Mouse (Mus musculus) stomach, embryonic 15.5 days (tissue): Measurements from ENCODE around the gene Noto. TPM values are rescaled to one million over a fixed set of nuclear protein-coding genes. Genes with fewer than 3 reads are reported as not detected.
A peak's percentile ranks its signal among the peaks of the same experiment; 100 is the strongest.

Experiments
- ATAC-seq: fragments of 200-750 bp; cut with Nextera tagmentation; 2 replicates; pipeline ENCODE4 v1.8.0; 2017; ENCODE audit warnings: low read depth, moderate number of reproducible peaks, moderate TSS enrichment; ENCODE audit not compliant: insufficient read depth, low FRiP score
- H3K27ac ChIP-seq: fragments of 300-500 bp; sonication (generic); 2 replicates; pipeline ENCODE4 v1.5.1; 2015; ENCODE audit warnings: mild to moderate bottlenecking, inconsistent platforms
- H3K27me3 ChIP-seq: fragments of 300-500 bp; sonication (generic); replicated peaks from 2 replicates; pipeline ENCODE4 v1.6.1; 2015; ENCODE audit warnings: inconsistent platforms
- H3K36me3 ChIP-seq: fragments of 300-500 bp; sonication (generic); 2 replicates; pipeline ENCODE4 v1.6.1; 2015; ENCODE audit warnings: inconsistent platforms
- H3K4me1 ChIP-seq: fragments of 300-500 bp; sonication (generic); 2 replicates; pipeline ENCODE4 v1.6.1; 2015; ENCODE audit warnings: inconsistent platforms
- H3K4me2 ChIP-seq: fragments of 300-500 bp; sonication (generic); 2 replicates; pipeline ENCODE4 v1.6.1; 2015; ENCODE audit warnings: mild to moderate bottlenecking, inconsistent platforms
- H3K4me3 ChIP-seq: fragments of 300-500 bp; sonication (generic); replicated peaks from 2 replicates; pipeline ENCODE4 v1.5.1; 2015; ENCODE audit warnings: inconsistent platforms
- H3K9ac ChIP-seq: fragments of 300-500 bp; sonication (generic); 2 replicates; pipeline ENCODE4 v1.6.1; 2015; ENCODE audit warnings: inconsistent platforms
- H3K9me3 ChIP-seq: fragments of 300-500 bp; sonication (generic); 2 replicates; pipeline ENCODE4 v1.6.1; 2016; ENCODE audit warnings: inconsistent platforms
- WGBS: fragments of 180-500 bp; shearing (Covaris S2); methylation state at CpG from one replicate; pipeline ENCODE4 v1.1.7; 2015; 5-methylcytosine and 5-hydroxymethylcytosine counted together
- polyA plus RNA-seq: library from polyadenylated mRNA; unstranded; fragments of >200 nt; fragmentation: Nextera tagmentation; extraction: Ambion mirVana; gene quantifications from 2 replicates; pipeline ENCODE4 v1.2.1, GENCODE M21; 2015

The Noto gene
- not detected in 2 replicates for polyA plus RNA-seq

GRCm38 (mm10) chr6:85423836-85424379 is at the start of gene Noto:
TSS of gene Noto (plus strand) at chr6:85423886.
- no peak for ATAC-seq
- no peak within 1 kb of the TSS for H3K4me3 ChIP-seq
- H3K36me3 ChIP-seq: no peaks in the 10 kb centered on the region
- no peak within 1 kb of the TSS; the same call in 1 of the 2 replicates for H3K4me2 ChIP-seq
- H3K9ac ChIP-seq: no peak within 1 kb of the TSS
- WGBS: 19% methylated on average over 28 of the region's 28 CpGs
- H3K27me3 ChIP-seq: peaks cover 15% of the 10 kb centered on the region
- 0 out of 2 replicates have a peak, but pooled peaks cover 5% of the 10 kb centered on the region for H3K4me1 ChIP-seq
- H3K9me3 ChIP-seq: no peaks in the 10 kb centered on the region
- H3K27ac ChIP-seq: no peak within 1 kb of the TSS

DNA sequence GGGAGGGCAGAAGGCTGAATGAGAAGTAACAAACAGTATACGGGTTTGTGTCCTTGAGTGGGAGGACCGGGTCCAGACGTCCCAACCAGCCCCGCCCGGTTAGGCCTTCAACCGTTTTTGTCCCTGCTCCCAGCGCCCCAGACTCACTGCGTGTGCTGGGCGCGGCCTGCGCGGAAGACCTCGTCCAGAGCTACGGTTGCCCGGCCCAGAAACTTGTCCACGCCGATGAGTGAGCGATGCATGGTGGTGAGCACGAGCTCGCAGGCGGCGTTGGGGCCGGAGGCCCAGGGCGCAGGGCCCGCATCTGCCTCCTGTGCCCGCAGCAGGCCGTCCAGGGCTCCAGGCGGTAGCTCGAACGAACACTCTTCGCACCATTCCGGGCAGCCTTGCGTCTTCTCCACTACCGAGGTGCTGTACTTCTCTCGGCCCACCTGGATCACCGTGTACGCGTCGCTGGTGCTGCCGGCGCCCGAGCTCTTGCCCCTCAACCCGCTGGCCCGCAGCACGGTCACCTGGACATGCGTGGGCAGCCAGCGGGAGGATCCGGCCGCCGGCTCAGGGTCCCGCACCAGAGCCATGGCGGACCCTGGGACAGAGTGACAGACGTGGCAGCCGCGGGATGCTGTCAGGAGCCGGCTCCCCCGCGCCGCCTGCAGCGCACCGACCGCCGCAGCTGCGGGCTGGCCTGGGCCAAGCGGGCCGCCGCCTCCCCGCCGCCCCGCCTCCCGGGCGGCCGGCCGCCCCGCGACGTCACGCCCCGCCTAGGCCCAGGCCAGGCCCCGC is 49.5 kb upstream of the Noto start, which contains the start of gene Rab11fip5:
Gene Rab11fip5 (minus strand): TSS at position 684 of the 783 bp plus-strand sequence.
- Histone ChIP-seq H3K4me3 (peak within 1 kb of the TSS; percentile 76), H3K4me2 (peak within 1 kb of the TSS; percentile 92), H3K36me3 (no peaks in the 10 kb centered on the region), H3K27ac (peak within 1 kb of the TSS; percentile 55; the same call in 1 of the 2 replicates), H3K27me3 (no peaks in the 10 kb centered on the region), H3K9ac (peak within 1 kb of the TSS; percentile 56), H3K9me3 (no peaks in the 10 kb centered on the region), H3K4me1 (peaks cover 30% of the 10 kb centered on the region)
- 0 out of 2 replicates have a peak, but pooled peaks have one; percentile 0 for ATAC-seq
- 3% methylated on average over 78 of the region's 80 CpGs for WGBS

DNA sequence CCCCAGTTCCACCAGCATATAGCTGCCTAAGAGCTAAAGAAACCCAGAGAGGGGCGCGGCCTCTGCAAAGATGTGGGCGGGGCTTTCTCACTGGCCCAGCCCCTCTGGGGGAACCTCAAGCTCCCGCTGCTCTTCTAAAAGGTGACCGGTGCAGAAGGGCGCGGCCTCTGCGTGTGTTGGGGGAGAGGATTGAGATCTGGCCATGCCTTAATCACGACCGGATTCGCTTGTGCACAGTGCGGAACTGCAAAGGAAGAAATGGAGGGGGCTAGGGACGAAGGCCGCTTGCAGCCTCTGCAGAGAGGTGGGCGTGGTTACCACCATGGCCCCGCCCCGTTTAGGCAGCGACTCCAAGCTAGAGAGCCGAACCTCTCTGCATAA is 49.0 kb upstream of the Noto start:
- Histone ChIP-seq H3K4me2 (peak overlapping the region; percentile 92), H3K36me3 (no peaks in the 10 kb centered on the region), H3K4me3 (peak overlapping the region; percentile 76), H3K9me3 (no peaks in the 10 kb centered on the region), H3K27ac (no peak overlapping the region), H3K27me3 (no peaks in the 10 kb centered on the region), H3K9ac (no peak overlapping the region), H3K4me1 (peaks cover 25% of the 10 kb centered on the region; the same call in 1 of the 2 replicates)
- ATAC-seq: peak; percentile 98
- 0% methylated on average over 19 of the region's 19 CpGs for WGBS

DNA sequence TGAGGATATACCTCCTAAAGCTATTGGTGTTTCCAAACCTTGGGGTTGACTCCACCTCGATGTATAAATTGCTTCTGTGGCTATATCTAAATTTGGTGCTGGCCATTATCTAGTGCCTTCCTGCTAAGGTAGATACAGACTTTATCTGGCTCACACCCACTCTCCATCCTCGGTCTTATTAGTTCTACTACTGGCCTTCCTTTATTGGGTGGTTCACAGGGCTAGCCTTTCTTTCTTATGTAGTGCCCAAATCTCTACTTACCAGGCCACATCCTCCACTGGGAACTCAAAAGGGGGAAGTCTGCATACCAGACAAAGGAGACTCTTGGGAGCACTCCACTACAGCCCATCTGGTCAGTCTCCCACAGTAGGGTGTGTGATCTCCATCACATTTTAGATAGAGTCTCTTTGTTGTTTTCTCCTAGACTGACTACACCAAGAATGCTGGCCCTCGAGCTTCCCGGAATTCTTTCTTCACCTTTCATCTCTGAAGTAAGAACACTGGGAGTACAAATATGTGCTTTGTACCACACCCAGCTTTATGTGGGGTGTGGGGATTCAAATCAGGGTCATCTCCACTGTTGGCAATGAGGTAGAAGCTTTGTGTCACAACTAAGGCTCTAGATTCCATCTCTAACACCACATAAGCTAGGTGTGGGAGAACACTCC is 46.5 kb upstream of the Noto start:
- no peak overlapping the region for H3K4me2 ChIP-seq
- no peaks in the 10 kb centered on the region for H3K36me3 ChIP-seq
- no peak overlapping the region for H3K9ac ChIP-seq
- H3K4me3 ChIP-seq: no peak overlapping the region
- no peak overlapping the region for H3K27ac ChIP-seq
- no peaks in the 10 kb centered on the region for H3K27me3 ChIP-seq
- no peak for ATAC-seq
- peaks cover 24% of the 10 kb centered on the region; the same call in 1 of the 2 replicates for H3K4me1 ChIP-seq
- WGBS: 72% methylated on average over 4 of the region's 4 CpGs
- H3K9me3 ChIP-seq: no peaks in the 10 kb centered on the region

DNA sequence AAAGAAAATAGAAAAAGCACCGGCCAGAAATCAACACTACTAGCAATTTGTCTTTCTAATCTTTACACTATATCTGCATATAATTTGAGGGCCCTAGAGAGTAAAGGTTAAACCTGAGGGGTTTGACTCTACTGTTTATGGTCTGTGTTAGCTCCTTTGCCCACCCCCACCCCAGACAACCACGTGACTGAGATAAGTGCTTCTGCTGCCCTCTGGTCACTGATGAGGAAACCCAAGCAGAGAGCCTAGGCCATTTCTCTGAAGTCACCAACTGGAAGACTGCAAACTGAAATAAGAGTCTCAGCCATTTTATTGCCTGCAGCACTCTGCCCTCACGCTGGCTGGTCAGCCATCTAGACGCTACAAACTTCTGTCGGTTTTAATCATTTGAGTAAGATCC is 45.8 kb upstream of the Noto start:
- H3K9ac ChIP-seq: no peak overlapping the region
- 56% methylated on average over 5 of the region's 5 CpGs for WGBS
- no peaks in the 10 kb centered on the region for H3K27me3 ChIP-seq
- no peak for ATAC-seq
- no peaks in the 10 kb centered on the region for H3K9me3 ChIP-seq
- H3K27ac ChIP-seq: no peak overlapping the region
- no peak overlapping the region for H3K4me2 ChIP-seq
- no peak overlapping the region for H3K4me3 ChIP-seq
- no peaks in the 10 kb centered on the region for H3K36me3 ChIP-seq
- peaks cover 23% of the 10 kb centered on the region; the same call in 1 of the 2 replicates for H3K4me1 ChIP-seq

DNA sequence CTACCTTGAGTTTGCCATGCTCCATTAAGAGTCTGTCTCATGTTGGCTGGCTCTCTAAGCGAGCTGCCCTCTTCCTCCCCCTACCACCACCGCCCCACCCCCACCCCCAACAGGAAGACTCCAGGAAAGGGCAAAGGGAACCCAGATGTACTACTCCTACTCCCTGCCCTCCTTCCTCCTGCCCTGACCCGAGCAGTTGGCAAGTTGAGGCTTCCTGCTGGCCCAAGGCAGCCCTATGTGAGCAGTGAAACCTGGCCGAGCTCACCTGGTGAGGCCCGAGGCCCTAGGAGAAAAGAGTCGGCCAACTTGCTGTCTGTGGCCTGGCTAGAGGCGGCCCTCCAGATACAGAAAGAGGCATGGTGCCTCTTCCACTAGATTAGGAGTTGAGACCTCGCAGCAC is 45.1 kb upstream of the Noto start:
- WGBS: 52% methylated on average over 8 of the region's 8 CpGs
- no peak overlapping the region for H3K27ac ChIP-seq

GRCm38 (mm10) chr6:85380201-85380900 is 43.3 kb upstream of the Noto start:
- no peak overlapping the region for H3K4me3 ChIP-seq

More for the DNA sequence above, 45.1 kb upstream of the Noto start:
- H3K9ac ChIP-seq: no peak overlapping the region
- H3K36me3 ChIP-seq: no peaks in the 10 kb centered on the region
- no peaks in the 10 kb centered on the region for H3K9me3 ChIP-seq
- H3K4me3 ChIP-seq: no peak overlapping the region
- ATAC-seq: no peak
- no peaks in the 10 kb centered on the region for H3K27me3 ChIP-seq
- no peak overlapping the region for H3K4me2 ChIP-seq
- H3K4me1 ChIP-seq: peaks cover 17% of the 10 kb centered on the region; the same call in 1 of the 2 replicates

GRCm38 (mm10) chr6:85380901-85381647 is 42.6 kb upstream of the Noto start:
- no peaks in the 10 kb centered on the region for H3K9me3 ChIP-seq
- H3K4me2 ChIP-seq: peak overlapping the region; percentile 41; the same call in 1 of the 2 replicates
- no peaks in the 10 kb centered on the region for H3K27me3 ChIP-seq
- no peaks in the 10 kb centered on the region for H3K36me3 ChIP-seq
- WGBS: 29% methylated on average over 17 of the region's 17 CpGs
- no peak overlapping the region for H3K27ac ChIP-seq
- H3K4me1 ChIP-seq: peaks cover 7% of the 10 kb centered on the region; the same call in 1 of the 2 replicates
- H3K4me3 ChIP-seq: no peak overlapping the region
- H3K9ac ChIP-seq: no peak overlapping the region
- ATAC-seq: peak; percentile 36; the same call in 1 of the 2 replicates

More at GRCm38 (mm10) chr6:85380201-85380900, 43.3 kb upstream of the Noto start:
- H3K9ac ChIP-seq: no peak overlapping the region
- no peaks in the 10 kb centered on the region for H3K9me3 ChIP-seq
- H3K36me3 ChIP-seq: no peaks in the 10 kb centered on the region
- no peak overlapping the region for H3K27ac ChIP-seq
- H3K4me1 ChIP-seq: peaks cover 7% of the 10 kb centered on the region; the same call in 1 of the 2 replicates
- WGBS: 28% methylated on average over 10 of the region's 10 CpGs
- no peaks in the 10 kb centered on the region for H3K27me3 ChIP-seq
- peak; percentile 87 for ATAC-seq
- peak overlapping the region; percentile 41; the same call in 1 of the 2 replicates for H3K4me2 ChIP-seq

GRCm38 (mm10) chr6:85381648-85382020 is 42.1 kb upstream of the Noto start:
- peaks cover 7% of the 10 kb centered on the region; the same call in 1 of the 2 replicates for H3K4me1 ChIP-seq
- no peak for ATAC-seq
- WGBS: 78% methylated on average over 10 of the region's 10 CpGs
- H3K4me3 ChIP-seq: no peak overlapping the region
- H3K9ac ChIP-seq: no peak overlapping the region
- no peak overlapping the region for H3K4me2 ChIP-seq
- H3K9me3 ChIP-seq: no peaks in the 10 kb centered on the region
- no peak overlapping the region for H3K27ac ChIP-seq
- no peaks in the 10 kb centered on the region for H3K27me3 ChIP-seq
- H3K36me3 ChIP-seq: no peaks in the 10 kb centered on the region

DNA sequence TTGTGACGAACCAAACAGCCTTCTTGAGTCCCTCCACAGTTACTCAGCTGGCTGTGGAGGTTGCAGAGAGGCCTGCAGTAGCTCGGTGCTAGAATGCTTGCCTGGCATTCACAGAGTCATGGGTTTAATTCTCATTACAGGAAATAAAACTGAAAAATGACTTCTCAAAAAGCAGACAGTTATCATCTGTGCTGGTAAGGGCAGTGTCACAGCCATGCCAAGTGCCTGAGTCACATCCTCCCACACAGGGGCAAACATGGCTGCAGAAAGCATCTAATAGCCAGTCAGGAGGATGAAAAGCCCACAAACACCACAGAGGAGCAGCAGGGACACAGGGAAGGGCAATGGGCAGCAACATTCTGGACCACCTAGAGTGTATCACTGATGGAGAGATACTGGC is 40.9 kb upstream of the Noto start:
- no peaks in the 10 kb centered on the region for H3K27me3 ChIP-seq
- peaks cover 7% of the 10 kb centered on the region; the same call in 1 of the 2 replicates for H3K4me1 ChIP-seq
- H3K27ac ChIP-seq: no peak overlapping the region
- H3K9me3 ChIP-seq: no peaks in the 10 kb centered on the region
- ATAC-seq: no peak
- H3K4me3 ChIP-seq: no peak overlapping the region
- no peak overlapping the region for H3K9ac ChIP-seq
- WGBS: 79% methylated on average over 2 of the region's 2 CpGs
- H3K36me3 ChIP-seq: no peaks in the 10 kb centered on the region
- H3K4me2 ChIP-seq: no peak overlapping the region

GRCm38 (mm10) chr6:85388608-85389007 is 35.1 kb upstream of the Noto start:
- no peaks in the 10 kb centered on the region for H3K9me3 ChIP-seq
- H3K36me3 ChIP-seq: no peaks in the 10 kb centered on the region
- 67% methylated on average over 5 of the region's 5 CpGs for WGBS
- no peak overlapping the region for H3K4me2 ChIP-seq
- no peaks in the 10 kb centered on the region for H3K4me1 ChIP-seq
- no peak overlapping the region for H3K27ac ChIP-seq
- H3K9ac ChIP-seq: no peak overlapping the region
- H3K27me3 ChIP-seq: no peaks in the 10 kb centered on the region
- ATAC-seq: no peak
- H3K4me3 ChIP-seq: no peak overlapping the region
